8 mouse cellular contexts compared by ENCODE assay signal in genomic region chr11:120350711-120351110, GRCm38 (mm10). TPM values are rescaled to one million over a fixed set of nuclear protein-coding genes. Genes with fewer than 3 reads are reported as not detected.
DNase-seq lines count a peak whose midpoint lies in the region; ATAC-seq and TF ChIP-seq lines count a peak whose summit lies in the region.

No protein-coding gene starts in this region.

- no peak for ATAC-seq in embryonic facial prominence, embryonic 14.5 days (ENCODE audit: low read depth)
- ATAC-seq in hindbrain, embryonic 12.5 days (ENCODE audit: low FRiP score): no peak
- ATAC-seq in limb, embryonic 14.5 days (ENCODE audit: low FRiP score, low read depth): no peak
- ATAC-seq in midbrain, embryonic 15.5 days (replicated peaks): no peak

- peak overlapping the region; percentile 99 for H3K9ac ChIP-seq in ES-Bruce4 (ENCODE audit: low read depth, poor library complexity, severe bottlenecking)
- peak overlapping the region; percentile 99 for H3K9ac ChIP-seq in embryonic facial prominence, embryonic 14.5 days (ENCODE audit: low read depth, low read length)
- peak overlapping the region; percentile 100 for H3K9ac ChIP-seq in hindbrain, embryonic 12.5 days
- H3K9ac ChIP-seq in limb, embryonic 14.5 days (ENCODE audit: low read depth, low read length, severe bottlenecking): peak overlapping the region; percentile 100
- peak overlapping the region; percentile 100 for H3K9ac ChIP-seq in midbrain, embryonic 15.5 days

- peaks cover 11% of the 10 kb centered on the region for H3K36me3 ChIP-seq in ES-Bruce4 (ENCODE audit: control insufficient read depth, insufficient read depth, low read length, poor library complexity, severe bottlenecking)
- peaks cover 11% of the 10 kb centered on the region for H3K36me3 ChIP-seq in embryonic facial prominence, embryonic 14.5 days (ENCODE audit: control insufficient read depth, insufficient read depth, low read length)
- H3K36me3 ChIP-seq in hindbrain, embryonic 12.5 days: peaks cover 8% of the 10 kb centered on the region
- peaks cover 11% of the 10 kb centered on the region for H3K36me3 ChIP-seq in limb, embryonic 14.5 days (ENCODE audit: control insufficient read depth, insufficient read depth, low read length)
- H3K36me3 ChIP-seq in midbrain, embryonic 15.5 days (replicated peaks): no peaks in the 10 kb centered on the region

- no peak for TF ChIP-seq POLR2A in ES-Bruce4 (IDR thresholded peaks at IDR 0.05; ENCODE audit: insufficient read depth, low read length)
- TF ChIP-seq POLR2A in limb, embryonic 14.5 days (IDR thresholded peaks at IDR 0.05; ENCODE audit: borderline replicate concordance, extremely low read depth, insufficient read depth, insufficient read length): no peak

- peak overlapping the region; percentile 68 for H3K27ac ChIP-seq in ES-Bruce4 (ENCODE audit: insufficient read depth, low read length)
- peak overlapping the region; percentile 100 for H3K27ac ChIP-seq in embryonic facial prominence, embryonic 14.5 days (replicated peaks; ENCODE audit: low read depth, low read length)
- H3K27ac ChIP-seq in hindbrain, embryonic 12.5 days: peak overlapping the region; percentile 100
- peak overlapping the region; percentile 98 for H3K27ac ChIP-seq in limb, embryonic 14.5 days (replicated peaks; ENCODE audit: low read depth, low read length)
- H3K27ac ChIP-seq in midbrain, embryonic 15.5 days: peak overlapping the region; percentile 100

- DNase-seq in frontal cortex, postnatal 10 days (ENCODE audit: low spot score in 2 of 2): peak; percentile 35 to 36
- DNase-seq in frontal cortex, adult 2 months (ENCODE audit: extremely low spot score in 1 of 2, low spot score in 1 of 2): no peak
- DNase-seq in embryonic facial prominence, embryonic 14.5 days (ENCODE audit: low spot score): no peak
- no peak for DNase-seq in limb, embryonic 14.5 days (ENCODE audit: low spot score)
- DNase-seq in Muller cell, postnatal 12 days (ENCODE audit: inconsistent ontology term): no peak

- TF ChIP-seq CTCF in ES-Bruce4 (IDR thresholded peaks at IDR 0.05; ENCODE audit: low read depth, low read length): no peak

- H3K9me3 ChIP-seq in ES-Bruce4 (replicated peaks; ENCODE audit: control insufficient read depth, insufficient read depth, low read length, poor library complexity, severe bottlenecking): no peaks in the 10 kb centered on the region
- H3K9me3 ChIP-seq in embryonic facial prominence, embryonic 14.5 days (ENCODE audit: control insufficient read depth, low read length): no peaks in the 10 kb centered on the region
- no peaks in the 10 kb centered on the region for H3K9me3 ChIP-seq in hindbrain, embryonic 12.5 days (replicated peaks)
- H3K9me3 ChIP-seq in limb, embryonic 14.5 days (ENCODE audit: control insufficient read depth, low read length): no peaks in the 10 kb centered on the region
- no peaks in the 10 kb centered on the region for H3K9me3 ChIP-seq in midbrain, embryonic 15.5 days

- 16% methylated on average over 11 of the region's 11 CpGs for WGBS in embryonic facial prominence, embryonic 14.5 days
- 22% methylated on average over 11 of the region's 11 CpGs for WGBS in hindbrain, embryonic 12.5 days
- 10% methylated on average over 11 of the region's 11 CpGs for WGBS in limb, embryonic 14.5 days
- 18% methylated on average over 11 of the region's 11 CpGs for WGBS in midbrain, embryonic 15.5 days

- TF ChIP-seq EP300 in ES-Bruce4 (IDR thresholded peaks at IDR 0.05; ENCODE audit: insufficient read depth, low read depth, low read length): no peak

- H3K4me1 ChIP-seq in ES-Bruce4 (ENCODE audit: control insufficient read depth, insufficient read depth, low read length): peaks cover 2% of the 10 kb centered on the region
- H3K4me1 ChIP-seq in embryonic facial prominence, embryonic 14.5 days (ENCODE audit: control insufficient read depth, insufficient read depth, low read length): peaks cover 16% of the 10 kb centered on the region
- peaks cover 50% of the 10 kb centered on the region for H3K4me1 ChIP-seq in hindbrain, embryonic 12.5 days
- peaks cover 20% of the 10 kb centered on the region for H3K4me1 ChIP-seq in limb, embryonic 14.5 days (ENCODE audit: control insufficient read depth, insufficient read depth, low read length)
- peaks cover 38% of the 10 kb centered on the region for H3K4me1 ChIP-seq in midbrain, embryonic 15.5 days

- peak overlapping the region; percentile 52 for H3K4me3 ChIP-seq in ES-Bruce4 (ENCODE audit: low read depth, low read length)
- H3K4me3 ChIP-seq in embryonic facial prominence, embryonic 14.5 days (ENCODE audit: low read depth, low read length): peak overlapping the region; percentile 100
- peak overlapping the region; percentile 100 for H3K4me3 ChIP-seq in hindbrain, embryonic 12.5 days
- peak overlapping the region; percentile 100 for H3K4me3 ChIP-seq in limb, embryonic 14.5 days (replicated peaks; ENCODE audit: low read length)
- peak overlapping the region; percentile 100 for H3K4me3 ChIP-seq in midbrain, embryonic 15.5 days

- H3K27me3 ChIP-seq in ES-Bruce4 (ENCODE audit: control insufficient read depth, insufficient read depth, low read length, poor library complexity, severe bottlenecking): no peaks in the 10 kb centered on the region
- H3K27me3 ChIP-seq in embryonic facial prominence, embryonic 14.5 days (replicated peaks; ENCODE audit: control insufficient read depth, insufficient read depth, low read length): no peaks in the 10 kb centered on the region
- H3K27me3 ChIP-seq in hindbrain, embryonic 12.5 days: no peaks in the 10 kb centered on the region
- no peaks in the 10 kb centered on the region for H3K27me3 ChIP-seq in limb, embryonic 14.5 days (ENCODE audit: control insufficient read depth, insufficient read depth, low read length)
- no peaks in the 10 kb centered on the region for H3K27me3 ChIP-seq in midbrain, embryonic 15.5 days (replicated peaks)

- H3K4me2 ChIP-seq in embryonic facial prominence, embryonic 14.5 days (ENCODE audit: low read depth, low read length): peak overlapping the region; percentile 95
- H3K4me2 ChIP-seq in hindbrain, embryonic 12.5 days (replicated peaks): peak overlapping the region; percentile 92
- H3K4me2 ChIP-seq in limb, embryonic 14.5 days (replicated peaks; ENCODE audit: low read depth, low read length, severe bottlenecking): peak overlapping the region; percentile 93
- H3K4me2 ChIP-seq in midbrain, embryonic 15.5 days: peak overlapping the region; percentile 82

RNA-seq across cellular contexts. Expression of gene Actg1, which starts 2.4 kb away (rescaled TPM):
- 1,138 and 1,210 TPM in 2 replicates for polyA plus RNA-seq in frontal cortex, adult 2 months (2012; rRNA removed)
- 2,484 and 2,505 TPM in 2 replicates for polyA plus RNA-seq in ES-Bruce4 (2011; ENCODE audit: insufficient read depth, insufficient read length, low read depth, missing spikeins)
- 2,264 and 2,593 TPM in 2 replicates for polyA plus RNA-seq in embryonic facial prominence, embryonic 14.5 days (2014; fragmentation: Nextera tagmentation; extraction: Ambion mirVana)
- 3,608 and 3,685 TPM in 2 replicates for polyA plus RNA-seq in hindbrain, embryonic 12.5 days (2016; fragmentation: Nextera tagmentation; extraction: Ambion mirVana)
- polyA plus RNA-seq in limb, embryonic 14.5 days (2012; rRNA removed): 1,359 and 1,631 TPM in 2 replicates
- polyA plus RNA-seq in limb, embryonic 14.5 days (2014; fragmentation: Nextera tagmentation; extraction: Ambion mirVana): 2,223 and 2,513 TPM in 2 replicates
- polyA plus RNA-seq in midbrain, embryonic 15.5 days (2015; fragmentation: Nextera tagmentation; extraction: Ambion mirVana): 4,418 and 4,467 TPM in 2 replicates

RNA-seq across cellular contexts. Expression of gene Fscn2, which starts 10.6 kb away (rescaled TPM):
- polyA plus RNA-seq in frontal cortex, adult 2 months (2012; rRNA removed): 0.67 and 0.82 TPM in 2 replicates
- polyA plus RNA-seq in ES-Bruce4 (2011; ENCODE audit: insufficient read depth, insufficient read length, low read depth, missing spikeins): not detected in 2 replicates
- 0.48 and 1.1 TPM in 2 replicates for polyA plus RNA-seq in embryonic facial prominence, embryonic 14.5 days (2014; fragmentation: Nextera tagmentation; extraction: Ambion mirVana)
- 1.2 and 1.3 TPM in 2 replicates for polyA plus RNA-seq in hindbrain, embryonic 12.5 days (2016; fragmentation: Nextera tagmentation; extraction: Ambion mirVana)
- 0.32 and 0.36 TPM in 2 replicates for polyA plus RNA-seq in limb, embryonic 14.5 days (2012; rRNA removed)
- 0.88 and 1.6 TPM in 2 replicates for polyA plus RNA-seq in limb, embryonic 14.5 days (2014; fragmentation: Nextera tagmentation; extraction: Ambion mirVana)
- 0.84 and 1.4 TPM in 2 replicates for polyA plus RNA-seq in midbrain, embryonic 15.5 days (2015; fragmentation: Nextera tagmentation; extraction: Ambion mirVana)

RNA-seq across cellular contexts. Expression of gene Faap100, which starts 27.9 kb away (rescaled TPM):
- polyA plus RNA-seq in frontal cortex, adult 2 months (2012; rRNA removed): 27.6 and 27.8 TPM in 2 replicates
- polyA plus RNA-seq in ES-Bruce4 (2011; ENCODE audit: insufficient read depth, insufficient read length, low read depth, missing spikeins): 13.2 and 15.2 TPM in 2 replicates
- polyA plus RNA-seq in embryonic facial prominence, embryonic 14.5 days (2014; fragmentation: Nextera tagmentation; extraction: Ambion mirVana): 30.0 and 32.7 TPM in 2 replicates
- 52.2 and 59.1 TPM in 2 replicates for polyA plus RNA-seq in hindbrain, embryonic 12.5 days (2016; fragmentation: Nextera tagmentation; extraction: Ambion mirVana)
- polyA plus RNA-seq in limb, embryonic 14.5 days (2012; rRNA removed): 45.0 and 64.7 TPM in 2 replicates
- polyA plus RNA-seq in limb, embryonic 14.5 days (2014; fragmentation: Nextera tagmentation; extraction: Ambion mirVana): 33.9 and 42.0 TPM in 2 replicates
- 124 TPM in 2 replicates for polyA plus RNA-seq in midbrain, embryonic 15.5 days (2015; fragmentation: Nextera tagmentation; extraction: Ambion mirVana)

Comparison
In these comparisons a context has a peak if more than half of its experiments do, and no peak if none do; other contexts are left out.
1. DNase-seq: peak in frontal cortex, postnatal 10 days (2 of 2); none in frontal cortex, adult 2 months (0 of 2), embryonic facial prominence, embryonic 14.5 days (single experiment), limb, embryonic 14.5 days (single experiment) and Muller cell, postnatal 12 days (single experiment).
2. Peak in every context shown above with its lines, with median percentiles within 50 percentile points of each other: H3K27ac ChIP-seq, H3K4me3 ChIP-seq, H3K9ac ChIP-seq and H3K4me2 ChIP-seq.